Mouse (Mus musculus) intestine, postnatal 0 days (tissue): ENCODE results near the gene Ugt1a9. TPM values are rescaled to one million over a fixed set of nuclear protein-coding genes. Genes with fewer than 3 reads are reported as not detected.

ENCODE experiments used
- ATAC-seq: fragments of 200-750 bp; cut with Nextera tagmentation; 2 replicates; pipeline ENCODE4 v1.8.0; 2017; ENCODE audit warnings: mild to moderate bottlenecking, moderate TSS enrichment, moderate library complexity
- H3K27ac ChIP-seq: fragments of 300-500 bp; sonication (generic); 2 replicates; pipeline ENCODE4 v1.5.1; 2014; ENCODE audit warnings: mild to moderate bottlenecking, low read depth, low read length, moderate library complexity
- H3K27me3 ChIP-seq: fragments of 300-500 bp; sonication (generic); replicated peaks from 2 replicates; pipeline ENCODE4 v1.6.1; 2014; ENCODE audit warnings: low read length, mixed read lengths; ENCODE audit not compliant: control insufficient read depth, insufficient read depth
- H3K36me3 ChIP-seq: fragments of 300-500 bp; sonication (generic); 2 replicates; pipeline ENCODE4 v1.6.1; 2014; ENCODE audit warnings: mild to moderate bottlenecking, moderate library complexity; ENCODE audit not compliant: control insufficient read depth, insufficient read depth
- H3K4me1 ChIP-seq: fragments of 300-500 bp; sonication (generic); replicated peaks from 2 replicates; pipeline ENCODE4 v1.6.1; 2014; ENCODE audit warnings: antibody characterized with exemption, low read length, mixed read lengths; ENCODE audit not compliant: control insufficient read depth, insufficient read depth
- H3K4me2 ChIP-seq: fragments of 300-500 bp; sonication (generic); replicated peaks from 2 replicates; pipeline ENCODE4 v1.6.1; 2014; ENCODE audit warnings: low read depth, mild to moderate bottlenecking, moderate library complexity
- H3K4me3 ChIP-seq: fragments of 300-500 bp; sonication (generic); 2 replicates; pipeline ENCODE4 v1.5.1; 2014; ENCODE audit warnings: low read depth, low read length
- H3K9ac ChIP-seq: fragments of 300-500 bp; sonication (generic); 2 replicates; pipeline ENCODE4 v1.6.1; 2014; ENCODE audit warnings: mild to moderate bottlenecking, low read depth, low read length
- H3K9me3 ChIP-seq: fragments of 300-500 bp; sonication (generic); 2 replicates; pipeline ENCODE4 v1.6.1; 2016; ENCODE audit warnings: mixed run types; ENCODE audit not compliant: control insufficient read depth
- CTCF ChIP-seq: sonication (generic); IDR thresholded peaks from 2 replicates; pipeline ENCODE4 v1.5.1; 2016; ENCODE audit warnings: low read depth, mild to moderate bottlenecking, control low read depth, antibody characterized with exemption, moderate library complexity
- WGBS: fragments of 180-500 bp; shearing (Covaris S2); extraction: QIAGEN DNeasy Blood & Tissue Kit; methylation state at CpG from one replicate; pipeline ENCODE4 v1.1.7; 2014; 5-methylcytosine and 5-hydroxymethylcytosine counted together
- polyA plus RNA-seq: library from polyadenylated mRNA; unstranded; fragments of >200 nt; fragmentation: Nextera tagmentation; extraction: Ambion mirVana; gene quantifications from 2 replicates; pipeline ENCODE4 v1.2.1, GENCODE M21; 2015

Gene Ugt1a9
- polyA plus RNA-seq, 1 experiment from 2014 or later, result 38.4 TPM

GRCm38 (mm10) chr1:88234248-88234610, 163.6 kb downstream of the Ugt1a9 start:
- H3K4me3 ChIP-seq, result no peak overlapping the region
- H3K4me2 ChIP-seq, result no peak overlapping the region
- ATAC-seq, result no peak
- WGBS, result 61% methylated on average over 4 of the region's 4 CpGs
- no peak for TF ChIP-seq CTCF
- H3K27ac ChIP-seq, result no peak overlapping the region
- no peak overlapping the region for H3K9ac ChIP-seq
- H3K36me3 ChIP-seq, result no peaks in the 10 kb centered on the region
- no peaks in the 10 kb centered on the region for H3K4me1 ChIP-seq
- no peaks in the 10 kb centered on the region for H3K27me3 ChIP-seq
- H3K9me3 ChIP-seq, result peaks cover 57% of the 10 kb centered on the region

- Histone ChIP-seq H3K4me3 (no peak overlapping the region), H3K9me3 (peaks cover 54% of the 10 kb centered on the region), H3K36me3 (no peaks in the 10 kb centered on the region), H3K27me3 (no peaks in the 10 kb centered on the region), H3K9ac (no peak overlapping the region), H3K27ac (no peak overlapping the region), H3K4me1 (no peaks in the 10 kb centered on the region), H3K4me2 (no peak overlapping the region)
- whole genome bisulfite sequencing, result 42% methylated on average over 5 of the region's 5 CpGs
- ATAC-seq, result no peak
- no peak for TF ChIP-seq CTCF
These were observed 164.0 kb downstream of the Ugt1a9 start for GRCm38 (mm10) chr1:88234646-88235045.

DNA sequence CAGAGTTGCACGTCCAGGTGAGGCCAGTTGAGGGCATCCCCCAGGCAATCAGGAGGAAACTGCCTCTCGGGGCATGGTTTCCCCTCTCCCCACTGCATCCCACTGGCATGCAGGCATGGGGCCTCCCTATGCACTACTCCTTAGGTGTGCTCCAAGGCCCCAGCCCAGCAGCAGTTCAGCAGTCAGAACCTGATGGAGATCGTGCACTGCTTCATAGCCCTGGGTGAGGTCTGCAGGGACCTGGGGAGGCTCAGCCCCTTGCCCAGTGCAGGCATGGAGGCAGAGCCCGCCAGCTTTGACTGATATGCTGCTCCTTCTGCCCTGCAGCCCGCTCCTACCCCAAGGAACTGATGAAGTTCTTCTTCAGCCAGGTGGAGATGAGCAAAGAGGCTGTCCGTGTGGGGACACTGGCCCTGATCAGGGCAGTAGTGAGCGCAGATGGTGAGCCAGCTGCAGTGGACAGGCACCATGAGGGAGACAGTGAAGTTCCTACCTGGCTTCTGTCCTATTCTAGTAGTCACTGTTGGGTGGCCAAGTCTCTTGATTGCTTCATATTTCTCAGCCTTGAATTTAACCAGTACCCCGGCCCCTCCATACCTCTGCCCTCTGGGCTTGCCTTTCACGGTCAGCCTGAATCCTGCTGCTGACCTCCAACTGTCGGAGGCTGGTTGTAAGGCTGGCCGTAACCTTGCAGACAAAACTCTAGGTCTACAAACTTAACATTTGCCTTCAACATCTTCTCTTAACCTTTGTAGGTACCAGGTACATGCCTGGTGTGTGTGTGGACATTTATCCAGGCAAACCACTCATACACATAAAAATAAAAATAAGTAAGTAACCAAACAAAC, 164.7 kb downstream of the Ugt1a9 start:
- no peak for TF ChIP-seq CTCF
- H3K27me3 ChIP-seq, result no peaks in the 10 kb centered on the region
- no peak overlapping the region for H3K9ac ChIP-seq
- H3K27ac ChIP-seq, result no peak overlapping the region
- 64% methylated on average over 11 of the region's 11 CpGs for WGBS
- H3K4me1 ChIP-seq, result no peaks in the 10 kb centered on the region
- H3K4me3 ChIP-seq, result no peak overlapping the region
- no peak for ATAC-seq
- no peak overlapping the region for H3K4me2 ChIP-seq
- peaks cover 50% of the 10 kb centered on the region for H3K9me3 ChIP-seq
- H3K36me3 ChIP-seq, result no peaks in the 10 kb centered on the region

- Histone ChIP-seq H3K36me3 (no peaks in the 10 kb centered on the region), H3K4me3 (no peak overlapping the region), H3K9me3 (peaks cover 52% of the 10 kb centered on the region), H3K4me2 (no peak overlapping the region), H3K27ac (no peak overlapping the region), H3K27me3 (no peaks in the 10 kb centered on the region), H3K9ac (no peak overlapping the region), H3K4me1 (no peaks in the 10 kb centered on the region)
- 60% methylated on average over 4 of the region's 4 CpGs for WGBS
- ATAC-seq, result no peak
- TF ChIP-seq CTCF, result no peak
These were observed 165.4 kb downstream of the Ugt1a9 start for GRCm38 (mm10) chr1:88235894-88236415.

GRCm38 (mm10) chr1:88237311-88237710, 166.7 kb downstream of the Ugt1a9 start:
- H3K9ac ChIP-seq, result no peak overlapping the region
- H3K4me1 ChIP-seq, result no peaks in the 10 kb centered on the region
- H3K27ac ChIP-seq, result no peak overlapping the region
- no peaks in the 10 kb centered on the region for H3K27me3 ChIP-seq
- H3K9me3 ChIP-seq, result peaks cover 41% of the 10 kb centered on the region
- no peak overlapping the region for H3K4me2 ChIP-seq
- H3K4me3 ChIP-seq, result no peak overlapping the region
- no peaks in the 10 kb centered on the region for H3K36me3 ChIP-seq
- TF ChIP-seq CTCF, result no peak
- WGBS, result 75% methylated on average over 5 of the region's 5 CpGs
- peak; percentile 8 for ATAC-seq

GRCm38 (mm10) chr1:88238771-88239170, 168.2 kb downstream of the Ugt1a9 start:
- H3K4me3 ChIP-seq, result no peak overlapping the region
- H3K4me1 ChIP-seq, result no peaks in the 10 kb centered on the region
- H3K36me3 ChIP-seq, result no peaks in the 10 kb centered on the region
- no peak overlapping the region for H3K27ac ChIP-seq
- WGBS, result 77% methylated on average over 6 of the region's 6 CpGs
- no peaks in the 10 kb centered on the region for H3K27me3 ChIP-seq
- no peak overlapping the region for H3K4me2 ChIP-seq
- ATAC-seq, result no peak
- peaks cover 41% of the 10 kb centered on the region for H3K9me3 ChIP-seq
- no peak for TF ChIP-seq CTCF
- no peak overlapping the region for H3K9ac ChIP-seq
